ENCODE assay signal across 8 mouse cellular contexts in genomic region chr7:139468440-139468839, GRCm38 (mm10).
DNase-seq lines count a peak whose midpoint lies in the region; ATAC-seq and TF ChIP-seq lines count a peak whose summit lies in the region.

No protein-coding gene starts in this region.

- H3K9me3 ChIP-seq in kidney, embryonic 15.5 days (replicated peaks): no peaks in the 10 kb centered on the region

- 26% methylated on average over 2 of the region's 2 CpGs for WGBS in kidney, embryonic 15.5 days
- 68% methylated on average over 2 of the region's 2 CpGs for WGBS in small intestine, adult 2 months

- intact Hi-C loops in left cerebral cortex, postnatal 4 days (cut with DNase I): no loop called here
- intact Hi-C loops in left cerebral cortex, postnatal 14 days (cut with DNase I): no loop called here

- peak; percentile 39 for DNase-seq in left cerebral cortex, postnatal 4 days
- DNase-seq in left cerebral cortex, postnatal 14 days (ENCODE audit: low spot score in 2 of 2): no peak
- peak; percentile 8 for DNase-seq in embryo, embryonic 9.5 days (ENCODE audit: extremely low spot score)
- DNase-seq in spleen, postnatal 36 days (ENCODE audit: low spot score in 2 of 2): no peak
- DNase-seq in right cerebral cortex, postnatal 36 days (ENCODE audit: low spot score in 2 of 2): no peak
- no peak for DNase-seq in frontal cortex, postnatal 10 days (ENCODE audit: low spot score in 2 of 2)

- H3K4me3 ChIP-seq in kidney, embryonic 15.5 days (replicated peaks): no peak overlapping the region
- H3K4me3 ChIP-seq in small intestine, adult 2 months (ENCODE audit: low read depth, low read length): no peak overlapping the region

- ATAC-seq in kidney, embryonic 15.5 days (replicated peaks; ENCODE audit: low FRiP score): peak; percentile 37

- H3K9ac ChIP-seq in kidney, embryonic 15.5 days: no peak overlapping the region

- peaks cover 42% of the 10 kb centered on the region for H3K4me1 ChIP-seq in kidney, embryonic 15.5 days
- peaks cover 25% of the 10 kb centered on the region for H3K4me1 ChIP-seq in small intestine, adult 2 months (ENCODE audit: control insufficient read depth, insufficient read depth, insufficient read length, low read length)

- no peaks in the 10 kb centered on the region for H3K36me3 ChIP-seq in kidney, embryonic 15.5 days
- no peaks in the 10 kb centered on the region for H3K36me3 ChIP-seq in small intestine, adult 2 months (ENCODE audit: control insufficient read depth, insufficient read depth, low read length)

- H3K4me2 ChIP-seq in kidney, embryonic 15.5 days: no peak overlapping the region

- peak overlapping the region; percentile 73 for H3K27ac ChIP-seq in kidney, embryonic 15.5 days
- H3K27ac ChIP-seq in small intestine, adult 2 months (ENCODE audit: insufficient read depth, low read depth, low read length): peak overlapping the region; percentile 50

- no peaks in the 10 kb centered on the region for H3K27me3 ChIP-seq in kidney, embryonic 15.5 days
- no peaks in the 10 kb centered on the region for H3K27me3 ChIP-seq in small intestine, adult 2 months (ENCODE audit: control insufficient read depth, insufficient read depth, low read length)

- no peak for TF ChIP-seq POLR2A in small intestine, adult 2 months (IDR thresholded peaks at IDR 0.05; ENCODE audit: low read depth, low read length)

- TF ChIP-seq CTCF in small intestine, adult 2 months (IDR thresholded peaks at IDR 0.05; ENCODE audit: extremely low read depth, insufficient read length, insufficient replicate concordance, low read depth, low read length): no peak

Comparison
In these comparisons a context has a peak if more than half of its experiments do, and no peak if none do; other contexts are left out.
1. DNase-seq: peak in left cerebral cortex, postnatal 4 days (single experiment) and embryo, embryonic 9.5 days (single experiment); none in left cerebral cortex, postnatal 14 days (0 of 2), spleen, postnatal 36 days (0 of 2), right cerebral cortex, postnatal 36 days (0 of 2) and frontal cortex, postnatal 10 days (0 of 2).